Mouse (Mus musculus) activated CD4-positive, CD25-positive, alpha-beta regulatory T cell, adult 9 weeks (primary cell): ENCODE results near the gene Taar7e. TPM values are rescaled to one million over a fixed set of nuclear protein-coding genes. Genes with fewer than 3 reads are reported as not detected.

Experiments
- polyA plus RNA-seq: library from polyadenylated mRNA; unstranded; fragments of 100-300 nt; shearing (Covaris generic); gene quantifications from one replicate; pipeline ENCODE4 v1.2.1, GENCODE M21; 2017

The Taar7e gene
- polyA plus RNA-seq: not detected

GRCm38 (mm10) chr10:24037314-24037713, at the start of gene Taar7e:
TSS of gene Taar7e (plus strand) at chr10:24037614.

GRCm38 (mm10) chr10:23993381-23993780, 44.0 kb upstream of the Taar7e start, which contains the start of gene Taar7a:
TSS of gene Taar7a (minus strand) at chr10:23993481.

GRCm38 (mm10) chr10:23999639-24000038, 37.8 kb upstream of the Taar7e start, which contains the start of gene Taar7b:
TSS of gene Taar7b (plus strand) at chr10:23999939.

GRCm38 (mm10) chr10:24026922-24027321, 10.5 kb upstream of the Taar7e start, which contains the start of gene Taar7d:
TSS of gene Taar7d (plus strand) at chr10:24027222.

DNA sequence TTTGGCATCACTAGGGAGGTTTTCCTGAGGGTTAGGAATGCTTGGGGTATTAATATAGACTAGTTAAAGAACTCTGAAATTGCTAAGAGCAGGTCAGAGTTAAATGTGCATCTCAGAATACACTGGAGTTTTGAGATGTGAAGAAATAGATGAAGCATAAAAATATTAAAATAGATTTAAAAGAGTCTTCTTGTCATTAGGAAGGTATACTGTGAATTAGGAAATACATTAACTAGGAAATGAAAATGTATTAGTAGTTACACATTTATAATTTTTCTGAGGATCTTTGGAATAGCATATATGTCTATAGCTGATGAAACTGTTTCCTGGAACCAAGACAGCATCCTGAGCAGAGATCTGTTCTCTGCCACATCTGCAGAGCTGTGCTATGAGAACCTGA, 11.8 kb downstream of the Taar7e start, which contains the start of gene Taar7f:
Taar7f (plus strand) TSS at position 301 of the 400 bp plus-strand sequence.

GRCm38 (mm10) chr10:24076200-24076599, 38.8 kb downstream of the Taar7e start, which contains the start of gene Taar8a:
TSS of gene Taar8a (plus strand) at chr10:24076500.

Other genes starting within 250 kb of the Taar7e start
- gene Slc18b1, start 240.6 kb upstream of the Taar7e start, polyA plus RNA-seq: not detected
- gene Vnn3, start 186.2 kb upstream of the Taar7e start, polyA plus RNA-seq: 0.15 TPM
- not detected for gene Vnn1, start 142.9 kb upstream of the Taar7e start, polyA plus RNA-seq
- gene Taar1, start 117.3 kb upstream of the Taar7e start, polyA plus RNA-seq: not detected
- gene Taar2, start 99.0 kb upstream of the Taar7e start, polyA plus RNA-seq: not detected
- not detected for gene Taar3, start 88.1 kb upstream of the Taar7e start, polyA plus RNA-seq
- not detected for gene Taar4, start 77.1 kb upstream of the Taar7e start, polyA plus RNA-seq
- not detected for gene Taar5, start 66.9 kb upstream of the Taar7e start, polyA plus RNA-seq
- not detected for gene Taar6, start 52.0 kb upstream of the Taar7e start, polyA plus RNA-seq
- not detected for gene Taar7a, start 44.1 kb upstream of the Taar7e start, polyA plus RNA-seq
- gene Taar7b, start 37.7 kb upstream of the Taar7e start, polyA plus RNA-seq: not detected
- gene Taar7d, start 10.4 kb upstream of the Taar7e start, polyA plus RNA-seq: not detected
- gene Taar7f, start 11.9 kb downstream of the Taar7e start, polyA plus RNA-seq: not detected
- not detected for gene Taar8a, start 38.9 kb downstream of the Taar7e start, polyA plus RNA-seq
- gene Taar8b, start 54.7 kb downstream of the Taar7e start, polyA plus RNA-seq: not detected
- gene Taar8c, start 64.3 kb downstream of the Taar7e start, polyA plus RNA-seq: not detected
- gene Taar9, start 71.9 kb downstream of the Taar7e start, polyA plus RNA-seq: not detected
- 45.4 TPM for gene Stx7, start 111.7 kb downstream of the Taar7e start, polyA plus RNA-seq
- gene Moxd1, start 185.9 kb downstream of the Taar7e start, polyA plus RNA-seq: not detected